Mouse (Mus musculus): ENCODE data around the gene Setd6. TPM values are rescaled to one million over a fixed set of nuclear protein-coding genes. Genes with fewer than 3 reads are reported as not detected.

Setd6 gene
- polyA plus RNA-seq, 1 experiment = 13.9 TPM

DNA sequence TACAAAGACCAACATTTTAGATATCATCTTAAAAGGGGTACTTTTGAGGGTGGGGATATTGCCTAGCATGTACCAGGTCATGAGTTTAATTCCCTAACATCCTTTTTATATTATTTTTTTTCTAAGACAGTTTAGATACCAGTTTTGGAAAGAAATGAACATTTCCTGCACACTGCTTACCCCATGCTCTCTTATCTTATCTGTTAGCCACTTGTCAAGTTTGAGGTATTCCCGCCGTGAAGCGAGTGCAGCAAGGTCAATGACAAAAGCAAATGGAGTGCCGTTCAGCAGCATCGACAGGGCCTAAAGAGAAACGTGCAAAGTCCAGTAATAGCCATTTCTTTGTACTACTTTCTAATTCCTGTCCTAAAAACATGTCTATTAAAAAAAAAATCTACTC, 44.6 kb downstream of the Setd6 start:
- peaks cover 89% of the 10 kb centered on the region for H3K36me3 ChIP-seq (ENCODE audit: control insufficient read depth, insufficient read depth)
- H3K4me2 ChIP-seq (ENCODE audit: low read depth) = no peak overlapping the region
- no peaks in the 10 kb centered on the region for H3K79me2 ChIP-seq (ENCODE audit: control insufficient read depth, insufficient read depth)
- no peak overlapping the region for H3K4me3 ChIP-seq
- no peak overlapping the region for H3ac ChIP-seq (ENCODE audit: control insufficient read depth, insufficient read length)
- TF ChIP-seq POLR2A (IDR thresholded peaks at IDR 0.05; ENCODE audit: insufficient read length, low read depth) (no peak), USF1 (IDR thresholded peaks at IDR 0.05; ENCODE audit: low read depth) (no peak), MAX (IDR thresholded peaks at IDR 0.05; ENCODE audit: low read depth) (no peak)
- H3K27me3 ChIP-seq (ENCODE audit: control insufficient read depth, insufficient read depth, insufficient read length) = no peaks in the 10 kb centered on the region

DNA sequence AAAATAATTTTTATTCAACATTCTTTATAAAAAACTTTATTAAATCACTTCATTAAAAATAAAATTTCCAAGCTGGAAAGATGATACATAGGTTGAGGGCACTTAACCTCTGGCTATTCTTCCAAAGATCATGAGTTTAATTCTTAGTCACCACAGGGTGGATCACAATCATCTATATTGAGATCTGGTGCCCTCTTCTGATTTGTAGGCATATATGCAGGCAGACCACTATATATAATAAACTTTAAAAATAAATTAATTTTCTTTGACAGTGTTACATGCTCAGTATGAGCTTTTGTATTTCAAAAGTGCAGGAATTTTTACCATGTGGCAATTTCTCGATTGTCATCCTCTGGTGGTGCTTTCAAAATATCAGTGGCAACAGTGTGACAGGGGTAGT, 48.5 kb downstream of the Setd6 start:
- Histone ChIP-seq H3ac (ENCODE audit: control insufficient read depth, insufficient read length) (no peak overlapping the region), H3K4me3 (no peak overlapping the region), H3K36me3 (ENCODE audit: control insufficient read depth, insufficient read depth) (peaks cover 89% of the 10 kb centered on the region), H3K4me2 (ENCODE audit: low read depth) (no peak overlapping the region), H3K79me2 (ENCODE audit: control insufficient read depth, insufficient read depth) (no peaks in the 10 kb centered on the region), H3K27me3 (ENCODE audit: control insufficient read depth, insufficient read depth, insufficient read length) (no peaks in the 10 kb centered on the region)
- no peak for TF ChIP-seq E2F4 (IDR thresholded peaks at IDR 0.05; ENCODE audit: insufficient read depth)
- TF ChIP-seq TCF3 (IDR thresholded peaks at IDR 0.05; ENCODE audit: insufficient read length, low read depth) = no peak
- no peak for TF ChIP-seq MAX (IDR thresholded peaks at IDR 0.05; ENCODE audit: low read depth)
- no peak for TF ChIP-seq SRF (IDR thresholded peaks at IDR 0.05; ENCODE audit: control insufficient read depth, insufficient read length, low read depth)
- TF ChIP-seq REST (IDR thresholded peaks at IDR 0.05; ENCODE audit: insufficient read depth, insufficient read length) = no peak
- no peak for TF ChIP-seq TCF12 (IDR thresholded peaks at IDR 0.05; ENCODE audit: insufficient read depth, poor library complexity, severe bottlenecking)
- no peak for TF ChIP-seq POLR2AphosphoS2 (IDR thresholded peaks at IDR 0.05; ENCODE audit: insufficient read length, low read depth)
- TF ChIP-seq MYOD1 (IDR thresholded peaks at IDR 0.05; ENCODE audit: control insufficient read depth in 1 of 3, insufficient read length in 2 of 3, low read depth in 2 of 3) = no peak
- no peak for TF ChIP-seq MYOG (IDR thresholded peaks at IDR 0.05; ENCODE audit: control insufficient read depth in 1 of 3, insufficient read depth in 1 of 3, insufficient read length in 2 of 3, low read depth in 2 of 3)
- no peak for TF ChIP-seq CEBPB (IDR thresholded peaks at IDR 0.05; ENCODE audit: insufficient read depth, poor library complexity, severe bottlenecking)
- no peak for TF ChIP-seq USF1 (IDR thresholded peaks at IDR 0.05; ENCODE audit: low read depth)
- TF ChIP-seq POLR2A (IDR thresholded peaks at IDR 0.05; ENCODE audit: insufficient read length, low read depth) = no peak

Other genes starting within 250 kb of the Setd6 start
- 51.9 TPM for gene Csnk2a2, start 225.8 kb upstream of the Setd6 start, polyA plus RNA-seq (2012; fragmentation: generic; extraction: Trizol)
- gene Ccdc113, start 181.8 kb upstream of the Setd6 start, polyA plus RNA-seq (2012; fragmentation: generic; extraction: Trizol) = not detected
- not detected for gene Prss54, start 139.5 kb upstream of the Setd6 start, polyA plus RNA-seq (2012; fragmentation: generic; extraction: Trizol)
- 2.0 TPM for gene Gins3, start 82.4 kb upstream of the Setd6 start, polyA plus RNA-seq (2012; fragmentation: generic; extraction: Trizol)
- 83.9 TPM for gene Ndrg4, start 38.9 kb upstream of the Setd6 start, polyA plus RNA-seq (2012; fragmentation: generic; extraction: Trizol)
- gene Cnot1, start 91.6 kb downstream of the Setd6 start, polyA plus RNA-seq (2012; fragmentation: generic; extraction: Trizol) = 32.7 TPM
- gene Sap18b, start 109.5 kb downstream of the Setd6 start, polyA plus RNA-seq (2012; fragmentation: generic; extraction: Trizol) = 157 TPM
- gene Slc38a7, start 137.7 kb downstream of the Setd6 start, polyA plus RNA-seq (2012; fragmentation: generic; extraction: Trizol) = 46.9 TPM
- gene Got2, start 172.7 kb downstream of the Setd6 start, polyA plus RNA-seq (2012; fragmentation: generic; extraction: Trizol) = 241 TPM

All from myocyte (in vitro differentiated cells).